Mouse (Mus musculus) hindbrain, embryonic 13.5 days (tissue): ENCODE measurements around the gene Fastkd1. TPM values are rescaled to one million over a fixed set of nuclear protein-coding genes. Genes with fewer than 3 reads are reported as not detected.
A peak's percentile ranks its signal among the peaks of the same experiment; 100 is the strongest.
"Not testable (repeated sequence)": the region's sequence is repeated elsewhere in the genome, so short reads cannot be mapped to it uniquely, and the experiment has no call there.

ENCODE experiments used
- ATAC-seq: fragments of 200-750 bp; cut with Nextera tagmentation; 2 replicates; pipeline ENCODE4 v1.8.0; 2017; ENCODE audit warnings: moderate TSS enrichment; ENCODE audit not compliant: low FRiP score
- H3K27ac ChIP-seq: fragments of 300-500 bp; sonication (generic); 2 replicates; pipeline ENCODE4 v1.5.1; 2015; ENCODE audit warnings: inconsistent platforms, mild to moderate bottlenecking, moderate library complexity
- H3K27me3 ChIP-seq: fragments of 300-500 bp; sonication (generic); 2 replicates; pipeline ENCODE4 v1.6.1; 2015; ENCODE audit warnings: mild to moderate bottlenecking, inconsistent platforms
- H3K36me3 ChIP-seq: fragments of 300-500 bp; sonication (generic); 2 replicates; pipeline ENCODE4 v1.6.1; 2015; ENCODE audit warnings: mild to moderate bottlenecking, inconsistent platforms
- H3K4me1 ChIP-seq: fragments of 300-500 bp; sonication (generic); replicated peaks from 2 replicates; pipeline ENCODE4 v1.6.1; 2015; ENCODE audit warnings: inconsistent platforms
- H3K4me2 ChIP-seq: fragments of 300-500 bp; sonication (generic); 2 replicates; pipeline ENCODE4 v1.6.1; 2015; ENCODE audit warnings: inconsistent platforms, mild to moderate bottlenecking, moderate library complexity
- H3K4me3 ChIP-seq: fragments of 300-500 bp; sonication (generic); 2 replicates; pipeline ENCODE4 v1.5.1; 2015; ENCODE audit warnings: mild to moderate bottlenecking, inconsistent platforms
- H3K9ac ChIP-seq: fragments of 300-500 bp; sonication (generic); 2 replicates; pipeline ENCODE4 v1.6.1; 2015; ENCODE audit warnings: mild to moderate bottlenecking, inconsistent platforms
- H3K9me3 ChIP-seq: fragments of 300-500 bp; sonication (generic); 2 replicates; pipeline ENCODE4 v1.6.1; 2016; ENCODE audit warnings: inconsistent platforms
- WGBS: fragments of 180-500 bp; shearing (Covaris S2); methylation state at CpG from one replicate; pipeline ENCODE4 v1.1.7; 2015; 5-methylcytosine and 5-hydroxymethylcytosine counted together
- polyA plus RNA-seq: library from polyadenylated mRNA; unstranded; fragments of >200 nt; fragmentation: Nextera tagmentation; extraction: Ambion mirVana; gene quantifications from 2 replicates; pipeline ENCODE4 v1.2.1, GENCODE M21; 2015

The Fastkd1 gene
- polyA plus RNA-seq, 1 experiment from 2014 or later: 13.6 TPM

DNA sequence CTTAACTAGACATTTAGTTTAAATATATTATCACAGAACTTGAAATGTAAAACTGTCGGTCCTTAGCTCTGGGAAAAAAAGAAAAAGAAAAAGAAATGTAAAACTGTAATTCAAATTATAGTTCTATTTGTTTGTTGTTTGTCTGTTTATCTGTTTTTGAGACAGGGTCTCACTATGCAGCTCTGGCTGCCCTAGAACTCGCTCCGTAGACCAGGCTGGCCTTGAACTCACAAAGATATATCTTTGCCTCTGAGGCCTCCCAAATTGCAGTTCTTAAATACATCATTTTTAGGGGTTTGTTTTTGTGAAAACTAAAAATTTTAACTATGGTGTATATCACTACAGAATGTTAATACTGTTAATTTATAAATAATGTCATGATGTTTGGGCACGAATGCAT, 45.7 kb downstream of the Fastkd1 start:
- Histone ChIP-seq H3K4me1 (no peaks in the 10 kb centered on the region), H3K36me3 (peaks cover 36% of the 10 kb centered on the region), H3K9me3 (no peaks in the 10 kb centered on the region), H3K4me3 (no peak overlapping the region), H3K4me2 (no peak overlapping the region), H3K27me3 (no peaks in the 10 kb centered on the region), H3K27ac (no peak overlapping the region), H3K9ac (no peak overlapping the region)
- ATAC-seq: no peak
- WGBS: 95% methylated on average over 4 of the region's 4 CpGs

DNA sequence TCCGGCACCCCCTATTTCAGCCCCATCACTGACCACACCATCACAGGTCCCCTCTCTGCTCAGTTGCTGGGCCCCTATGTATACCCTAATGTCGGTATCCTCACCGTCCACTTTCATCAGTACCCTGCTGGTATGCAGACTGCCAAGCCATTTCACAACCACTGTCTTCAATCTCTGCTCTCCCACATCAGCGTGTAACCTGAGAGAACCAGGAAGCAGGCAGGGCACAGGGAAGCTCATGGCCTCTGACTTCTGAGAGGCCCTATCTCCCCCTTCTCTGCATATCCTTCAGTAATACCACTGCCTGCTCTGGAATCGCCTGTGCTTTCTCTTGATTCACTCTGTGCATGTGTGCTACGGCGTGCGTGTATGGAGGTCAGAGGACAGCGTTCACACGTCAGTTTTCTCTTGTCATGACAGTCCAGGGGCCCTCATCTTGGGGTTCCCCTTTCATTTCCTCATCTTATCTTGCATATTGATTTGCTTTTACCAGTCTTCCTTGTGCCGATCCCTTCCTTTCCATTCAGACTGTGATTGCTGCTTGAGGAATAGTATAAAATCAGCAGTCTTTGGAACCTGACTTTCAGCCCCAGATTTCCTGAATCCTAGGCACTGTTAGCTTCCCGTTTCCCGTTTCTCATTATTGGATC, 49.4 kb downstream of the Fastkd1 start:
- Histone ChIP-seq H3K36me3 (peaks cover 66% of the 10 kb centered on the region), H3K9ac (no peak overlapping the region), H3K9me3 (no peaks in the 10 kb centered on the region), H3K4me1 (no peaks in the 10 kb centered on the region), H3K27ac (no peak overlapping the region), H3K4me3 (no peak overlapping the region), H3K4me2 (no peak overlapping the region), H3K27me3 (no peaks in the 10 kb centered on the region)
- 89% methylated on average over 13 of the region's 13 CpGs for WGBS
- ATAC-seq: no peak

- Histone ChIP-seq H3K9ac (no peak overlapping the region), H3K27me3 (no peaks in the 10 kb centered on the region), H3K27ac (no peak overlapping the region), H3K4me1 (no peaks in the 10 kb centered on the region), H3K36me3 (peaks cover 84% of the 10 kb centered on the region), H3K9me3 (no peaks in the 10 kb centered on the region), H3K4me3 (no peak overlapping the region), H3K4me2 (no peak overlapping the region)
- 97% methylated on average over 4 of the region's 4 CpGs for WGBS
- ATAC-seq: no peak
These were observed 54.0 kb downstream of the Fastkd1 start for GRCm38 (mm10) chr2:69659326-69659725.

- peaks cover 28% of the 10 kb centered on the region for H3K36me3 ChIP-seq
- ATAC-seq: no peak
- no peak overlapping the region for H3K27ac ChIP-seq
- H3K4me2 ChIP-seq: no peak overlapping the region
- no peak overlapping the region for H3K4me3 ChIP-seq
- H3K9me3 ChIP-seq: no peaks in the 10 kb centered on the region
- peaks cover 11% of the 10 kb centered on the region for H3K4me1 ChIP-seq
- 89% methylated on average over 5 of the region's 5 CpGs for WGBS
- H3K27me3 ChIP-seq: no peaks in the 10 kb centered on the region
- no peak overlapping the region for H3K9ac ChIP-seq
These were observed 63.6 kb downstream of the Fastkd1 start for GRCm38 (mm10) chr2:69649716-69650115.

DNA sequence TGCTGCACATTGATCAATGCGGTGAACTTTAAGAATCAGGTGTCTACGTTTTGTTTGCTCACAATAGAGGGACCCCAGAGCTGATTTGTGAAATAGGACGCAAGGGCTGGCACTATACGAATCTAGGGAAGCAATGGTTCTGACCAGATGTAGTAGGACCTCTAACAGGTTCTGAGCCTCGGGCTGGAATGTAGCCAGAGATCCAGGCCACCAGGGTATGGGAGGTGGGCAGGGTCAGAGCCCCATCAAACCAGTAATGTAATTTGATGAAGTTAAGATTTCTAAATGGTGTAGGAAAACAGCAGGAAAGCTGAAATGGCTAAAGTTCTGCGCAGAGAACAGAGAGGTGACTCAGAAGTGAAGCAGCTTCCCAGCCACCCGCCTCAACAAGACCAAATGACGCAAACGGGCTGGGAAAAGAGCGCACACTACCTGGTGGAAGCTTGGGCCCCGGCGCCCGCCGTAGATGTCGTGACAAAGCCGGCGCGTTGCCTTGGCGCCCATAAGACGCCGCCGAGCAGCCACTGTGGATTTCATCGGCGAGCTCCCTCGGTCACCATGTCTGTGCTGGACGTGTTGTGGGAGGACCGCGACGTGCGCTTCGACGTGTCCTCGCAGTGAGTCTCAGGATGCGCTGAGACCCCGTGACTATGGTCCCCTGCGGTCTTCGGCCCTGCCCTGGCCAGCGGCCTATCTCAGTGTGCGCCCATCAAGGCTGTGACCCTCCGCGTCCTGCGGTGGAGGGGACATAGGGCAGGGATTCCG, 66.4 kb downstream of the Fastkd1 start, which contains the start of gene Bbs5:
Gene Bbs5, plus strand, starts transcription at position 446 of the 765 bp plus-strand sequence.
- peak within 1 kb of the TSS; percentile 40; the same call in 1 of the 2 replicates for H3K27ac ChIP-seq
- 0 out of 2 replicates have a peak, but pooled peaks cover 14% of the 10 kb centered on the region for H3K36me3 ChIP-seq
- H3K4me3 ChIP-seq: peak within 1 kb of the TSS; percentile 71
- H3K9me3 ChIP-seq: no peaks in the 10 kb centered on the region
- no peaks in the 10 kb centered on the region for H3K27me3 ChIP-seq
- H3K4me2 ChIP-seq: peak within 1 kb of the TSS; percentile 63
- 4% methylated on average over 43 of the region's 43 CpGs for WGBS
- H3K9ac ChIP-seq: peak within 1 kb of the TSS; percentile 82
- peak; percentile 93 for ATAC-seq
- peaks cover 11% of the 10 kb centered on the region for H3K4me1 ChIP-seq

- Histone ChIP-seq H3K27me3 (no peaks in the 10 kb centered on the region), H3K4me3 (no peak overlapping the region), H3K4me1 (peaks cover 13% of the 10 kb centered on the region), H3K4me2 (no peak overlapping the region), H3K27ac (no peak overlapping the region), H3K36me3 (0 out of 2 replicates have a peak, but pooled peaks cover 3% of the 10 kb centered on the region), H3K9me3 (no peaks in the 10 kb centered on the region), H3K9ac (no peak overlapping the region)
- 95% methylated on average over 11 of the region's 11 CpGs for WGBS
- ATAC-seq: no peak
These were observed 68.2 kb downstream of the Fastkd1 start for GRCm38 (mm10) chr2:69644968-69645617.

GRCm38 (mm10) chr2:69640100-69640499, 73.2 kb downstream of the Fastkd1 start:
- 57% methylated on average over 10 of the region's 10 CpGs for WGBS
- no peak overlapping the region for H3K9ac ChIP-seq
- peak; percentile 71 for ATAC-seq
- H3K27me3 ChIP-seq: no peaks in the 10 kb centered on the region
- H3K4me2 ChIP-seq: peak overlapping the region; percentile 19; the same call in 1 of the 2 replicates
- no peaks in the 10 kb centered on the region for H3K36me3 ChIP-seq
- no peak overlapping the region for H3K27ac ChIP-seq
- H3K9me3 ChIP-seq: no peaks in the 10 kb centered on the region
- H3K4me3 ChIP-seq: no peak overlapping the region
- 0 out of 2 replicates have a peak, but pooled peaks cover 3% of the 10 kb centered on the region for H3K4me1 ChIP-seq

- H3K9me3 ChIP-seq, H3K9ac ChIP-seq, H3K27ac ChIP-seq, ATAC-seq, H3K4me1 ChIP-seq, H3K36me3 ChIP-seq, H3K4me3 ChIP-seq, H3K4me2 ChIP-seq, H3K27me3 ChIP-seq: not testable (repeated sequence)
- WGBS: 79% methylated on average over 7 of the region's 7 CpGs
These were observed 75.3 kb downstream of the Fastkd1 start for GRCm38 (mm10) chr2:69637989-69638388.

Other genes starting within 250 kb of the Fastkd1 start
- gene Lrp2, start 127.5 kb downstream of the Fastkd1 start, polyA plus RNA-seq: 0.98 and 1.3 TPM in 2 replicates
- 23.5 and 28.1 TPM in 2 replicates for gene Bbs5, start 66.3 kb downstream of the Fastkd1 start, polyA plus RNA-seq
- gene Klhl41, start 43.4 kb downstream of the Fastkd1 start, polyA plus RNA-seq: 0.36 and 0.48 TPM in 2 replicates
- gene Ppig, start 9.0 kb upstream of the Fastkd1 start, polyA plus RNA-seq: 136 and 143 TPM in 2 replicates
- 4.0 and 4.4 TPM in 2 replicates for gene Ccdc173, start 76.1 kb upstream of the Fastkd1 start, polyA plus RNA-seq
- gene Phospho2, start 76.1 kb upstream of the Fastkd1 start, polyA plus RNA-seq: 41.3 and 43.3 TPM in 2 replicates
- gene Klhl23, start 108.4 kb upstream of the Fastkd1 start, polyA plus RNA-seq: 66.8 and 67.4 TPM in 2 replicates
- 335 and 355 TPM in 2 replicates for gene Ssb, start 148.0 kb upstream of the Fastkd1 start, polyA plus RNA-seq
- 28.5 and 30.4 TPM in 2 replicates for gene Mettl5, start 172.1 kb upstream of the Fastkd1 start, polyA plus RNA-seq
- gene Ubr3, start 183.7 kb upstream of the Fastkd1 start, polyA plus RNA-seq: 15.1 and 15.8 TPM in 2 replicates